Mouse (Mus musculus) liver, adult 2 months (tissue): ENCODE data around the gene Ccsap.

Source experiments
- CTCF ChIP-seq: fragments of 200-500 bp; IDR thresholded peaks from 2 replicates; pipeline ENCODE4 v1.5.1; 2011; ENCODE audit warnings: low read depth, low read length, control low read depth
- POLR2A ChIP-seq: fragments of 200-500 bp; IDR thresholded peaks from 2 replicates; pipeline ENCODE4 v1.6.1; 2011; ENCODE audit warnings: low read length, control low read depth; ENCODE audit not compliant: insufficient read depth; ENCODE audit errors: extremely low read depth

- no peak for TF ChIP-seq POLR2A
- no peak for TF ChIP-seq CTCF
Measured at GRCm38 (mm10) chr8:123851590-123851989, 8.4 kb downstream of the Ccsap start.
